Mouse (Mus musculus) erythroblast, adult 5-6 weeks (primary cell): ENCODE results near the gene Trim44. TPM values are rescaled to one million over a fixed set of nuclear protein-coding genes. Genes with fewer than 3 reads are reported as not detected.
A peak's percentile ranks its signal among the peaks of the same experiment; 100 is the strongest.

Experiments used
- ATAC-seq: replicated peaks from 2 replicates; pipeline ENCODE4 v1.8.0; 2016; ENCODE audit warnings: moderate number of reproducible peaks, mild to moderate bottlenecking, moderate TSS enrichment, inconsistent platforms; ENCODE audit not compliant: poor library complexity, low FRiP score, severe bottlenecking
- total RNA-seq, 2 experiments: library from RNA; stranded (forward) in 1 of 2; stranded (reverse) in 1 of 2; fragments of 150-400 nt in 1 of 2; fragments of 200-764, 138-1000 nt in 1 of 2; gene quantifications; 2 replicates each; pipeline versions ENCODE4 v1.2.3 to v1.2.4; 2015 to 2017; ENCODE audit warnings: low replicate concordance in 2 of 2

Trim44 gene
- total RNA-seq, 2 experiments from 2014 or later: 37.7 to 42.0 TPM

- ATAC-seq: no peak
Measured at GRCm38 (mm10) chr2:102372690-102373089, 34.9 kb downstream of the Trim44 start.

DNA sequence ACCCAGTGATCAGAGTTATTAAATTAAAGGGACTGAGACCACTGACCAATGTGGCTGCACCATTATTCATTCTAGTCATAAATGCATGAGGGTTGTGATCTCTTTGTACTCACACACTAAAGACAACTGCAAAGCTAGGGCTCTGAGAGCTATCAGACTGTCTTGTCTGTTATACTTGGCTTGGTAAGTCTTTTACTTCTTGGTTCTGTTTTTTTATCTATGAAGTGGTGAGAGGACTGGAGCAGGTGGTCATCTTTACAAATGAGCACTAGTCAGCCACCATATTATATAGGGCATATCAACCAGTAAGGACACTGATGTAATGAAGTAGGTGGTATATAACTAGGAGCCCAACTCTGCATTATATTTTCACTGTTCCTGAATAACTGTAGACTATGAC lies 36.3 kb downstream of the Trim44 start:
- ATAC-seq: no peak

GRCm38 (mm10) chr2:102365983-102366545 lies 41.6 kb downstream of the Trim44 start:
- ATAC-seq: peak; percentile 82

GRCm38 (mm10) chr2:102364565-102365200 lies 42.9 kb downstream of the Trim44 start:
- ATAC-seq: peak; percentile 79

DNA sequence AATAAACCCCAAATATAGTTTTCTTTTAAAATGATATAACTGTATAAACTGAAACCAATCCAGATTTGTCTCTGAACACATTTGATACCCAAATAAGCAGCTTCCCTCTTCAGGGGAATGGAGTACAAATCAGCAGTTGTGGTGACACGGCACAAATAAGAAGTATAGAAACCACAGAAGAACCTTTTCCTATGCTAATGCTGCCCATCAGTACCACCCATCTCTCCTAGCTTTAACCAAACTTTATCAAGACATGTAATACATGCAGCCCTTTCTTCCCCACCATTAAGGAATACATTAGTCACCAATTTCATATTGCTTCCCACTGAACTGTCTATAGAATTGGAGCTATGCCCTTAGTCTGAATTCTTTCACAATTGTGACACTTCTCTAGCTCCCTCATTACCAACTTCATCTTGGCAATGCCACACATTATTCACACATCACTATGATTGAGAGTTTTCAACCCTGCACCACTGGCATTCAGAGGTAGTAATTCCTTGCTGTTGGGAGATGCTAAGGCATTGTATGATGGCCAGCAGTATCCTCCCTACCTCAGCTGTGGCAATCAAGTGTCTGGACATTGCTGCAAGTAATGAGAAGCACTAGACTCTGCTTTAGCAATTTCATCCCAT lies 44.6 kb downstream of the Trim44 start:
- no peak for ATAC-seq

- no peak for ATAC-seq
Measured at GRCm38 (mm10) chr2:102362266-102362665, 45.4 kb downstream of the Trim44 start.

DNA sequence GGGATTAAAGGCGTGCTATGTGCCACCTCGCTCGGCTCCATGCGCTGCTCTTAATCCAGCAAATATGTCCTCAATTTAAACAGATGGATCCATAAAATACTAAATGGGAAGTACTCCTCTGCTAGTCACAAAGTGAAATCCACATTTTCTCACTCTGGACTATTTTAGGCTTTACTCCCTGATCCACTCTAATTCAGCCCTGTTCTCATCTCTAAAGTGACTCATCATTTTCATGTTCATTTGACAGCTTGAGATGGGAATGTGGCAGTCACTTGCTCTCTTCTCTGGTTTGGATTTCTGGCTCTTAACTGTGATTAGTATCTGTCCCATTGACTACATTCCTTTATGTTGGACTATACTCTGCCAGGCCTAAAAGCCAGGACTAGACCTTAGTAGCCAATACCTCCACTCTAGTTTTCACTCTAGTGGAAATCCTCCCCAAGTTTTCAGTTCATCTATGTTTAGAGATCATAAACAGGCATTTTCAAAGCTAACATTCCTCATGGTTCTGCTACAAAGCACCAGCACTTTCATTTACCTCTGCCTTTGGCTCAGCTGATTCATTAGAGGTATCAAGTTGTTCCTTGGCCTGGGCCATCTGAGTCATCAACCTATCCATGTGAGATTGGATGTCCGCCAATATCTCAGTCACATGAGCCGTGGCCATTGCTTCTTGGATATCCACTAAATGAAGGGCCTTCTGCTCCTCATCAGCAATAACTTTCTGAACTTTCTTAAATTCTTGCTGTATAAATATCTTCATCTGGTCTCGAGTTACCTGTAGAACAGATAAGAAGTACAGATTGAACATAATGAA lies 50.5 kb downstream of the Trim44 start:
- peak; percentile 65 for ATAC-seq

GRCm38 (mm10) chr2:102354076-102354475 lies 53.6 kb downstream of the Trim44 start:
- ATAC-seq: no peak

GRCm38 (mm10) chr2:102341429-102341828 lies 66.2 kb downstream of the Trim44 start:
- no peak for ATAC-seq

DNA sequence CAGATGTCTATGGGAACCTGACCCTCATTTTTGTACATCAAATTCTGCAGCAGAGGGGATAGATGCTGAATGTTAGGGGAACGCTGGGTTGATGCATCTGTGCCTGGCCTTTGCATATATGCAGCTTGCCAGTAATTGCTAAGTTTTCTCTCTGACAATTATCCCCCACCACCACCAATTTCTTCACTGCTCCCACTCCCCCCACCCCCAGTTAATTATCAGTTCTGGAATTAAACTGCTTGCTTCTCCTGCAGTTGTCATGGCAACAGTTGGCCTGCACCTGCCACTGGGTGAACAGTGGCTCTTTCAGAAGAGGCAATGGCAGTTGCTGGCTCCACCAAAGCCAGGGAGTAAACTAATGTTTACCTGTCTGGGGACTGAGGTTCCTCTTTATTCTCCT lies 70.8 kb downstream of the Trim44 start:
- ATAC-seq: no peak

DNA sequence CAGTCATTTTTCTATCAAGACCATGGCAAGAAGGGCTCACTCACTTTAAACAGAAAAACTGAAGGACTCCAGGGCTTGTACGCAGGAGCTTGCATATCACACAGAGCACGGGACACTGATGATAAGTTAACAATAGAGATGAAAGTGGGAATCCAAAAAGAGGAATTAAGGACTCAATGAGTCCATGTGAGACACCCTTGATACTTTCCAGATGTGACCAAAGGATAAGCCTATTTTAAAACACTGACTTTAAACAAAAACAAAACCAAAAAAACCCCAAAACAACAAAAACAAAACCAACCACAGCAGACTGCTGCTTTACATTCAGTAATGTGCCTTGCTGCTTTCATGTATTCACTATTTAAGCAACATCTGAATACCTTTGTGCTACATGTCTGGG lies 75.7 kb downstream of the Trim44 start:
- no peak for ATAC-seq

DNA sequence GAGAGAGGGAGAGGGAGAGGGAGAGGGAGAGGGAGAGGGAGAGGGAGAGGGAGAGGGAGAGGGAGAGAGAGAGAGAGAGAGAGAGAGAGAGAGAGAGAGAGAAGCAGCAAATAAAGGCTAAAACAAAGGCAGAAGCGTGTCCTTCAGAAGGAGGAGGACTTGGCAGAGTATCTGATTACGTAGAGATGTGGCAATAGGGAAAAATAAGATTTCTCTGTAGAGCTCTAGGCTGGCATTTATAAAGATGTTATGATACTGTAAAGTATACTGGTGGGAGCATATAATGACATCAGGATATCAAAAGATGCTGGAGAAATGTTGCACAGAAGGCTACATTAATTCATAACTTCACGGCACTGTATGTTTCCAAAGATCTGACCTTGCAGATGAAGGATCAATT lies 76.5 kb downstream of the Trim44 start:
- ATAC-seq: no peak

- ATAC-seq: no peak
Measured at GRCm38 (mm10) chr2:102325921-102326320, 81.7 kb downstream of the Trim44 start.

- ATAC-seq: peak; percentile 69
Measured at GRCm38 (mm10) chr2:102324336-102324735, 83.3 kb downstream of the Trim44 start.

- ATAC-seq: no peak
Measured at GRCm38 (mm10) chr2:102316540-102316939, 91.1 kb downstream of the Trim44 start.

- ATAC-seq: no peak
Measured at GRCm38 (mm10) chr2:102315153-102315552, 92.5 kb downstream of the Trim44 start.

DNA sequence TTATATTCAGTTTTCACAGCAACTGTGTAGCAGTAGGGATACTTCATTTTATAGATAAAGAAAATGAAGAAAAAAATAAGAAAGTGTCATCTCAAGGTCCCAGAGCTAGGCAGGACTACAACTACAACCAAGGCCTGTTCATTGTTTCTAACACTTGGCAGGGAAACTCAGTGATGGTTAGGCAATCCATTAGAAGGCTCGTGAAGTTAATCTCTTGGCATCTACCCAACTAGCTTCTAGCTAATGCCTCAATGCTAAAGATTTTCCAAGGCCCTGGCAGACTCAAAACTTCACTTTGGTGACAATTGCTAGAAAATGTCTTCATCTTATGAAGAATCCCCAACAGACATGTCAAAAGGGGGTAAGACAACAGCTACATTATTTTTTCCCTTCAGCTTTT lies 93.0 kb downstream of the Trim44 start:
- no peak for ATAC-seq

- ATAC-seq: no peak
Measured at GRCm38 (mm10) chr2:102314068-102314467, 93.6 kb downstream of the Trim44 start.

DNA sequence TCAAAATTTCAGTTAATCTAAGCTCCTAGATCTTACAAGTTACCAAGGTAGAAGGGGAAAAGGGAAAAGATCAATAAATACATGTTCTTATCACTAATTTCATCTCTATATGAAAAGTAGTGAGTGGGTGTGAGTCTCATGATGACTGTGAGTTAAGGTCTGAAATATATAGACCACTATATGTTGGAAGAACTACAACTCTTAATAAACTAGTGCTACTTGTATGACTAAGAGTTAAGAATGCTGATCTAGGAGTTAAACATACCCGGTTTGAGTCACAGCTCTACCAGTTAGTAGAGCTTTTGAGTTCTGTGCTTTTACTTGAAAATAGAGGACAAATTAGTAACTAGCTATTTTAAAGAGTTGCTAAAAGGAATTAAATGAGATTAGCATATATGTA lies 94.7 kb downstream of the Trim44 start:
- ATAC-seq: no peak

- no peak for ATAC-seq
Measured at GRCm38 (mm10) chr2:102303274-102303673, 104.4 kb downstream of the Trim44 start.

GRCm38 (mm10) chr2:102302532-102302931 lies 105.1 kb downstream of the Trim44 start:
- ATAC-seq: no peak
